Mouse (Mus musculus): ENCODE results near the gene Ipo9. TPM values are rescaled to one million over a fixed set of nuclear protein-coding genes. Genes with fewer than 3 reads are reported as not detected.

Ipo9 gene
- polyA plus RNA-seq, 1 experiment from 2014 or later = 114 TPM

GRCm38 (mm10) chr1:135462736-135463135 is 32.4 kb upstream of the Ipo9 start:
- Histone ChIP-seq H3K9ac (ENCODE audit: low read length) (no peak overlapping the region), H3K36me3 (ENCODE audit: control insufficient read depth, insufficient read depth, low read length) (peaks cover 88% of the 10 kb centered on the region), H3K27me3 (replicated peaks; ENCODE audit: control insufficient read depth, insufficient read depth, low read length) (no peaks in the 10 kb centered on the region), H3K4me3 (ENCODE audit: low read depth, low read length) (no peak overlapping the region), H3K4me1 (ENCODE audit: control insufficient read depth, insufficient read depth, low read length) (no peaks in the 10 kb centered on the region), H3K27ac (ENCODE audit: low read depth, low read length) (0 out of 2 replicates have a peak overlapping the region, but pooled peaks have one; percentile 30), H3K4me2 (ENCODE audit: low read length) (no peak overlapping the region), H3K9me3 (replicated peaks; ENCODE audit: control insufficient read depth, low read length) (no peaks in the 10 kb centered on the region)
- no peak for ATAC-seq
- DNase-seq (ENCODE audit: low spot score) = no peak
- 80% methylated on average over 8 of the region's 8 CpGs for WGBS

- peak; percentile 33 for DNase-seq (ENCODE audit: low spot score)
- 0 out of 2 replicates have a peak overlapping the region, but pooled peaks have one; percentile 30 for H3K27ac ChIP-seq (ENCODE audit: low read depth, low read length)
These were observed 32.0 kb upstream of the Ipo9 start for GRCm38 (mm10) chr1:135462304-135462703.

GRCm38 (mm10) chr1:135461097-135461730 is 30.9 kb upstream of the Ipo9 start:
- no peak overlapping the region for H3K4me2 ChIP-seq (ENCODE audit: low read length)
- H3K36me3 ChIP-seq (ENCODE audit: control insufficient read depth, insufficient read depth, low read length) = peaks cover 88% of the 10 kb centered on the region
- no peak overlapping the region for H3K4me3 ChIP-seq (ENCODE audit: low read depth, low read length)
- no peaks in the 10 kb centered on the region for H3K9me3 ChIP-seq (replicated peaks; ENCODE audit: control insufficient read depth, low read length)
- 80% methylated on average over 3 of the region's 3 CpGs for WGBS
- no peak overlapping the region for H3K27ac ChIP-seq (ENCODE audit: low read depth, low read length)
- DNase-seq (ENCODE audit: low spot score) (peak; percentile 75), ATAC-seq (peak; percentile 58; the same call in 1 of the 2 replicates)
- H3K4me1 ChIP-seq (ENCODE audit: control insufficient read depth, insufficient read depth, low read length) = no peaks in the 10 kb centered on the region
- no peak overlapping the region for H3K9ac ChIP-seq (ENCODE audit: low read length)
- no peaks in the 10 kb centered on the region for H3K27me3 ChIP-seq (replicated peaks; ENCODE audit: control insufficient read depth, insufficient read depth, low read length)

More at GRCm38 (mm10) chr1:135462304-135462703, 32.0 kb upstream of the Ipo9 start:
- H3K4me3 ChIP-seq (ENCODE audit: low read depth, low read length) = no peak overlapping the region
- 63% methylated on average over 4 of the region's 4 CpGs for WGBS
- peaks cover 88% of the 10 kb centered on the region for H3K36me3 ChIP-seq (ENCODE audit: control insufficient read depth, insufficient read depth, low read length)
- H3K27me3 ChIP-seq (replicated peaks; ENCODE audit: control insufficient read depth, insufficient read depth, low read length) = no peaks in the 10 kb centered on the region
- H3K9ac ChIP-seq (ENCODE audit: low read length) = no peak overlapping the region
- no peak overlapping the region for H3K4me2 ChIP-seq (ENCODE audit: low read length)
- H3K4me1 ChIP-seq (ENCODE audit: control insufficient read depth, insufficient read depth, low read length) = no peaks in the 10 kb centered on the region
- H3K9me3 ChIP-seq (replicated peaks; ENCODE audit: control insufficient read depth, low read length) = no peaks in the 10 kb centered on the region
- ATAC-seq = no peak

GRCm38 (mm10) chr1:135460521-135460920 is 30.2 kb upstream of the Ipo9 start:
- Histone ChIP-seq H3K4me2 (ENCODE audit: low read length) (no peak overlapping the region), H3K9ac (ENCODE audit: low read length) (no peak overlapping the region), H3K4me1 (ENCODE audit: control insufficient read depth, insufficient read depth, low read length) (no peaks in the 10 kb centered on the region), H3K4me3 (ENCODE audit: low read depth, low read length) (no peak overlapping the region), H3K9me3 (replicated peaks; ENCODE audit: control insufficient read depth, low read length) (no peaks in the 10 kb centered on the region), H3K36me3 (ENCODE audit: control insufficient read depth, insufficient read depth, low read length) (peaks cover 87% of the 10 kb centered on the region), H3K27me3 (replicated peaks; ENCODE audit: control insufficient read depth, insufficient read depth, low read length) (no peaks in the 10 kb centered on the region), H3K27ac (ENCODE audit: low read depth, low read length) (no peak overlapping the region)
- ATAC-seq = no peak
- WGBS = 96% methylated on average over 16 of the region's 16 CpGs
- DNase-seq (ENCODE audit: low spot score) = no peak

- Histone ChIP-seq H3K4me3 (ENCODE audit: low read depth, low read length) (no peak overlapping the region), H3K4me1 (ENCODE audit: control insufficient read depth, insufficient read depth, low read length) (no peaks in the 10 kb centered on the region), H3K9ac (ENCODE audit: low read length) (no peak overlapping the region), H3K36me3 (ENCODE audit: control insufficient read depth, insufficient read depth, low read length) (peaks cover 87% of the 10 kb centered on the region), H3K4me2 (ENCODE audit: low read length) (no peak overlapping the region), H3K9me3 (replicated peaks; ENCODE audit: control insufficient read depth, low read length) (no peaks in the 10 kb centered on the region), H3K27ac (ENCODE audit: low read depth, low read length) (no peak overlapping the region), H3K27me3 (replicated peaks; ENCODE audit: control insufficient read depth, insufficient read depth, low read length) (no peaks in the 10 kb centered on the region)
- DNase-seq (ENCODE audit: low spot score) = no peak
- no peak for ATAC-seq
- WGBS = 84% methylated on average over 5 of the region's 5 CpGs
These were observed 27.6 kb upstream of the Ipo9 start for GRCm38 (mm10) chr1:135457860-135458259.

- Histone ChIP-seq H3K36me3 (ENCODE audit: control insufficient read depth, insufficient read depth, low read length) (peaks cover 84% of the 10 kb centered on the region), H3K27ac (ENCODE audit: low read depth, low read length) (no peak overlapping the region), H3K4me3 (ENCODE audit: low read depth, low read length) (no peak overlapping the region), H3K9me3 (replicated peaks; ENCODE audit: control insufficient read depth, low read length) (no peaks in the 10 kb centered on the region), H3K27me3 (replicated peaks; ENCODE audit: control insufficient read depth, insufficient read depth, low read length) (no peaks in the 10 kb centered on the region), H3K4me1 (ENCODE audit: control insufficient read depth, insufficient read depth, low read length) (no peaks in the 10 kb centered on the region), H3K4me2 (ENCODE audit: low read length) (no peak overlapping the region), H3K9ac (ENCODE audit: low read length) (no peak overlapping the region)
- DNase-seq (ENCODE audit: low spot score) (peak; percentile 54), ATAC-seq (no peak)
- WGBS = 72% methylated on average over 10 of the region's 10 CpGs
These were observed 22.0 kb upstream of the Ipo9 start for GRCm38 (mm10) chr1:135452259-135452658.

- 88% methylated on average over 2 of the region's 2 CpGs for WGBS
- no peak overlapping the region for H3K27ac ChIP-seq (ENCODE audit: low read depth, low read length)
- DNase-seq (ENCODE audit: low spot score) (no peak), ATAC-seq (no peak)
- H3K4me1 ChIP-seq (ENCODE audit: control insufficient read depth, insufficient read depth, low read length) = no peaks in the 10 kb centered on the region
- H3K4me3 ChIP-seq (ENCODE audit: low read depth, low read length) = no peak overlapping the region
- H3K27me3 ChIP-seq (replicated peaks; ENCODE audit: control insufficient read depth, insufficient read depth, low read length) = no peaks in the 10 kb centered on the region
- no peaks in the 10 kb centered on the region for H3K9me3 ChIP-seq (replicated peaks; ENCODE audit: control insufficient read depth, low read length)
- H3K4me2 ChIP-seq (ENCODE audit: low read length) = no peak overlapping the region
- no peak overlapping the region for H3K9ac ChIP-seq (ENCODE audit: low read length)
- H3K36me3 ChIP-seq (ENCODE audit: control insufficient read depth, insufficient read depth, low read length) = peaks cover 76% of the 10 kb centered on the region
These were observed 21.1 kb upstream of the Ipo9 start for GRCm38 (mm10) chr1:135451419-135451818.

- H3K4me1 ChIP-seq (ENCODE audit: control insufficient read depth, insufficient read depth, low read length) = no peaks in the 10 kb centered on the region
- no peak overlapping the region for H3K27ac ChIP-seq (ENCODE audit: low read depth, low read length)
- no peak overlapping the region for H3K9ac ChIP-seq (ENCODE audit: low read length)
- DNase-seq (ENCODE audit: low spot score) = no peak
- no peak for ATAC-seq
- no peak overlapping the region for H3K4me2 ChIP-seq (ENCODE audit: low read length)
- H3K9me3 ChIP-seq (replicated peaks; ENCODE audit: control insufficient read depth, low read length) = no peaks in the 10 kb centered on the region
- peaks cover 66% of the 10 kb centered on the region for H3K36me3 ChIP-seq (ENCODE audit: control insufficient read depth, insufficient read depth, low read length)
- WGBS = 93% methylated on average over 8 of the region's 8 CpGs
- H3K4me3 ChIP-seq (ENCODE audit: low read depth, low read length) = no peak overlapping the region
- H3K27me3 ChIP-seq (replicated peaks; ENCODE audit: control insufficient read depth, insufficient read depth, low read length) = no peaks in the 10 kb centered on the region
These were observed 19.6 kb upstream of the Ipo9 start for GRCm38 (mm10) chr1:135449876-135450275.

GRCm38 (mm10) chr1:135448940-135449339 is 18.6 kb upstream of the Ipo9 start:
- ATAC-seq = no peak
- no peaks in the 10 kb centered on the region for H3K27me3 ChIP-seq (replicated peaks; ENCODE audit: control insufficient read depth, insufficient read depth, low read length)
- no peak overlapping the region for H3K27ac ChIP-seq (ENCODE audit: low read depth, low read length)
- no peak for DNase-seq (ENCODE audit: low spot score)
- peaks cover 63% of the 10 kb centered on the region for H3K36me3 ChIP-seq (ENCODE audit: control insufficient read depth, insufficient read depth, low read length)
- H3K9ac ChIP-seq (ENCODE audit: low read length) = no peak overlapping the region
- H3K4me2 ChIP-seq (ENCODE audit: low read length) = no peak overlapping the region
- H3K4me3 ChIP-seq (ENCODE audit: low read depth, low read length) = no peak overlapping the region
- WGBS = 94% methylated on average over 5 of the region's 5 CpGs
- no peaks in the 10 kb centered on the region for H3K9me3 ChIP-seq (replicated peaks; ENCODE audit: control insufficient read depth, low read length)
- no peaks in the 10 kb centered on the region for H3K4me1 ChIP-seq (ENCODE audit: control insufficient read depth, insufficient read depth, low read length)
